Mouse (Mus musculus) megakaryocyte, embryonic 14.5 days (primary cell): Measurements from ENCODE around the gene Sigmar1.

Source experiments
- FLI1 ChIP-seq: IDR thresholded peaks from 2 replicates; pipeline ENCODE4 v1.6.1; 2012; ENCODE audit warnings: low read length, inconsistent platforms, mixed read lengths
- GATA1 ChIP-seq: IDR thresholded peaks from 3 replicates; pipeline ENCODE4 v1.6.1; 2012; ENCODE audit warnings: mixed read lengths, low read length, inconsistent platforms, borderline replicate concordance

DNA sequence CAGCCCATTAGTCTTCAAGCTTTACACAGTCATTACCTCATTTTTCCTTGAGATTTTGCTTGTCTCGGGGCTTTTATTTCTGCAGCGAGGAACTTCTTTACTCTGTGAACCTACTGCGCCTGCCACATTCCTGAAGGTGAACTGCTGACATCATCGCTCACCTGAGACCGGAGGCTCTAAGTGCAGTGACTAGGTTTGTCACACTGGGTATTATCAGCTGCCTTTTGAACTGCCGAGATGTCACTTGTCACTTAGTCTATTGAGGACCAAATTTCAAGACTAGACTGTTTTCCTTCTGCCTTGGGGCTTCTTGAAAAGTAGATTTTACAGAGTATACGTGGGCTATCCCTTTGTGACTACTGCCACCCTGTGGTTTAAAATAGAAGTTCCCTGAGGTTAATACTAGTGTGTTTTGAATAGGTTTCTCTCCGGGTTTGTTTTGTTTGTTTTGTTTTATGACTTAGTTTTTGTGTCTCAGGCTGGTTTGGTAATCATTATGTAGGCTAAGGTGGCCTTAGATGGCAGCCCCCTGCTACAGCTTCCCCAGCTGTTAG, 47.7 kb downstream of the Sigmar1 start:
- TF ChIP-seq GATA1 (no peak), FLI1 (no peak)
